ENCODE assay signal across 8 mouse cellular contexts in genomic region chr8:3278934-3279720, GRCm38 (mm10). TPM values are rescaled to one million over a fixed set of nuclear protein-coding genes. Genes with fewer than 3 reads are reported as not detected.
DNase-seq lines count a peak whose midpoint lies in the region; ATAC-seq lines count a peak whose summit lies in the region.

Insr (minus strand) TSS chr8:3279617.

- peak within 1 kb of the TSS; percentile 92 for H3K27ac ChIP-seq in embryonic facial prominence, embryonic 10.5 days (replicated peaks)
- peak within 1 kb of the TSS; percentile 86 for H3K27ac ChIP-seq in intestine, embryonic 16.5 days (ENCODE audit: low read length)

- H3K4me2 ChIP-seq in intestine, embryonic 16.5 days (ENCODE audit: low read depth, low read length) = peak within 1 kb of the TSS; percentile 72

- H3K9me3 ChIP-seq in embryonic facial prominence, embryonic 10.5 days = no peaks in the 10 kb centered on the region
- no peaks in the 10 kb centered on the region for H3K9me3 ChIP-seq in intestine, embryonic 16.5 days (ENCODE audit: control insufficient read depth, low read length)

- peak; percentile 95 for ATAC-seq in intestine, embryonic 16.5 days

- WGBS in embryonic facial prominence, embryonic 10.5 days = under 1% methylated on average over 61 of the region's 61 CpGs
- under 1% methylated on average over 57 of the region's 61 CpGs for WGBS in intestine, embryonic 16.5 days

- H3K4me1 ChIP-seq in embryonic facial prominence, embryonic 10.5 days = peaks cover 28% of the 10 kb centered on the region
- H3K4me1 ChIP-seq in intestine, embryonic 16.5 days (ENCODE audit: control insufficient read depth, insufficient read depth, low read length) = peaks cover 18% of the 10 kb centered on the region

- peak; percentile 98 for DNase-seq in adrenal gland, postnatal 14 days
- peak; percentile 97 for DNase-seq in embryonic facial prominence, embryonic 10.5 days (ENCODE audit: low spot score)
- DNase-seq in gonadal fat pad, adult 2 months (ENCODE audit: low read depth) = no peak
- DNase-seq in left cerebral cortex, postnatal 25 days (ENCODE audit: low spot score in 2 of 2) = peak; percentile 93
- peak; percentile 96 for DNase-seq in mesoderm, embryonic 11.5 days (ENCODE audit: low read depth, low spot score)
- DNase-seq in right cerebral cortex, postnatal 25 days = peak; percentile 93
- DNase-seq in urinary bladder, postnatal 36 days (ENCODE audit: low spot score in 2 of 2) = peak; percentile 92 to 94

- intact Hi-C loops in left cerebral cortex, postnatal 25 days (cut with DNase I) = loop anchor here (1.0 kb wide), 1 partner anchor 58 kb away; no protein-coding TSS in a partner anchor

- peak within 1 kb of the TSS; percentile 98 for H3K9ac ChIP-seq in intestine, embryonic 16.5 days (ENCODE audit: low read depth, low read length)

- 0 out of 2 replicates have a peak, but pooled peaks cover 5% of the 10 kb centered on the region for H3K27me3 ChIP-seq in embryonic facial prominence, embryonic 10.5 days (replicated peaks; ENCODE audit: low read depth, poor library complexity, severe bottlenecking)
- no peaks in the 10 kb centered on the region for H3K27me3 ChIP-seq in intestine, embryonic 16.5 days (replicated peaks; ENCODE audit: control insufficient read depth, insufficient read depth, low read length)

- peak within 1 kb of the TSS; percentile 91 for H3K4me3 ChIP-seq in embryonic facial prominence, embryonic 10.5 days
- H3K4me3 ChIP-seq in intestine, embryonic 16.5 days (ENCODE audit: low read length) = peak within 1 kb of the TSS; percentile 94

- peaks cover 13% of the 10 kb centered on the region for H3K36me3 ChIP-seq in embryonic facial prominence, embryonic 10.5 days (replicated peaks)
- H3K36me3 ChIP-seq in intestine, embryonic 16.5 days (ENCODE audit: control insufficient read depth, insufficient read depth, low read length) = 0 out of 2 replicates have a peak, but pooled peaks cover 2% of the 10 kb centered on the region

RNA-seq across cellular contexts. Expression of gene Insr, which starts in this region (rescaled TPM):
- total RNA-seq in adrenal gland, postnatal 14 days (2021) = 121 and 129 TPM in 2 replicates
- polyA plus RNA-seq in embryonic facial prominence, embryonic 10.5 days (2016; fragmentation: Nextera tagmentation; extraction: Ambion mirVana) = 24.3 and 26.1 TPM in 2 replicates
- 32.5 and 45.7 TPM in 2 replicates for polyA plus RNA-seq in gonadal fat pad, adult 2 months (2012; rRNA removed)
- polyA plus RNA-seq in intestine, embryonic 16.5 days (2015; fragmentation: Nextera tagmentation; extraction: Ambion mirVana) = 32.5 and 33.2 TPM in 2 replicates
- 10 to 100 TPM; 43.7 to 47.7 TPM for total RNA-seq in left cerebral cortex, postnatal 25 days (2021)
